Mouse (Mus musculus) heart, postnatal 14 days (tissue): ENCODE data around the gene Snrpd2. TPM values are rescaled to one million over a fixed set of nuclear protein-coding genes. Genes with fewer than 3 reads are reported as not detected.

ENCODE experiments used
- microRNA-seq, 2 experiments: library from miRNA; unstranded; fragments of <30 nt; microRNA quantifications; one replicate each; pipeline ENCODE4 v1.2.0; 2021 to 2022
- total RNA-seq, 2 experiments: library from RNA; stranded (reverse); gene quantifications; 2 replicates each; pipeline ENCODE4 v1.2.3; 2021

Gene Snrpd2
- total RNA-seq, 2 experiments from 2014 or later = 62.8 to 70.8 TPM

Small RNAs within 50 kb of the gene (microRNA-seq; reads per million reads assigned to microRNA genes)
- gene Mir330 = 539 to 12,510 reads per million in 2 experiments

Other genes starting within 250 kb of the Snrpd2 start
- gene Ccdc61, start 239.3 kb upstream of the Snrpd2 start, total RNA-seq = 1 to 10 TPM; 9.0 to 9.5 TPM
- gene Nova2, start 223.8 kb upstream of the Snrpd2 start, total RNA-seq = 10 to 100 TPM in 1 of 2 experiments, 1 to 10 TPM in 1; 9.6 to 10.1 TPM
- gene Nanos2, start 162.3 kb upstream of the Snrpd2 start, total RNA-seq = not detected
- 1 to 10 TPM; 2.5 to 2.8 TPM for gene Mypop, start 158.5 kb upstream of the Snrpd2 start, total RNA-seq
- gene Irf2bp1, start 145.7 kb upstream of the Snrpd2 start, total RNA-seq = 10 to 100 TPM; 24.2 to 24.4 TPM
- not detected for gene Foxa3, start 126.2 kb upstream of the Snrpd2 start, total RNA-seq
- gene Sympk, start 125.3 kb upstream of the Snrpd2 start, total RNA-seq = 10 to 100 TPM; 64.6 to 66.5 TPM
- not detected for gene Rsph6a, start 95.0 kb upstream of the Snrpd2 start, total RNA-seq
- gene Dmwd, start 73.5 kb upstream of the Snrpd2 start, total RNA-seq = 10 to 100 TPM; 42.1 to 45.1 TPM
- 100 to 1,000 TPM; 473 to 516 TPM for gene Dmpk, start 65.9 kb upstream of the Snrpd2 start, total RNA-seq
- 1 to 10 TPM; 9.0 to 9.1 TPM for gene Six5, start 55.1 kb upstream of the Snrpd2 start, total RNA-seq
- under 1 TPM in 1 of 2 experiments, not detected in 1; 0.12 TPM for gene Gm4969, start 31.4 kb upstream of the Snrpd2 start, total RNA-seq
- gene Fbxo46, start 29.9 kb upstream of the Snrpd2 start, total RNA-seq = 1 to 10 TPM; 5.7 to 6.6 TPM
- 1 to 10 TPM; 5.9 to 6.1 TPM for gene Qpctl, start 431 bp upstream of the Snrpd2 start, total RNA-seq
- gene Gipr, start 16.4 kb downstream of the Snrpd2 start, total RNA-seq = under 1 TPM; 0.37 to 0.55 TPM
- 10 to 100 TPM; 37.9 to 43.0 TPM for gene Eml2, start 26.7 kb downstream of the Snrpd2 start, total RNA-seq
- gene Gpr4, start 62.8 kb downstream of the Snrpd2 start, total RNA-seq = 10 to 100 TPM in 1 of 2 experiments, 1 to 10 TPM in 1; 9.9 to 11.2 TPM
- gene Opa3, start 78.6 kb downstream of the Snrpd2 start, total RNA-seq = 10 to 100 TPM; 54.8 to 58.3 TPM
- gene Vasp, start 122.1 kb downstream of the Snrpd2 start, total RNA-seq = 10 to 100 TPM; 55.7 to 59.1 TPM
- not detected for gene Ppm1n, start 130.3 kb downstream of the Snrpd2 start, total RNA-seq
- gene Rtn2, start 132.9 kb downstream of the Snrpd2 start, total RNA-seq = 100 to 1,000 TPM; 106 to 122 TPM
- gene Fosb, start 160.3 kb downstream of the Snrpd2 start, total RNA-seq = 1 to 10 TPM in 1 of 2 experiments, under 1 TPM in 1; 0.60 to 1.2 TPM
- 10 to 100 TPM; 41.1 to 48.0 TPM for gene Ercc1, start 195.1 kb downstream of the Snrpd2 start, total RNA-seq
- 1 to 10 TPM; 6.5 to 9.4 TPM for gene Cd3eap, start 209.8 kb downstream of the Snrpd2 start, total RNA-seq
- 10 to 100 TPM; 25.0 to 28.4 TPM for gene Ppp1r13l, start 210.0 kb downstream of the Snrpd2 start, total RNA-seq
- 10 to 100 TPM; 12.4 to 15.7 TPM for gene Ercc2, start 232.3 kb downstream of the Snrpd2 start, total RNA-seq